Mouse (Mus musculus) cerebellum, adult 8-10 months (tissue): ENCODE measurements at regions not wholly inside any gene's neighbourhood (a gene's known extent, or its start where the extent isn't known, plus 50 kb on each side); places are given as distances from the start of the nearest gene placed in this dataset.

Experiments used
- DNase-seq: peaks from one replicate; pipeline ENCODE4 v3.0.0; 2022

DNA sequence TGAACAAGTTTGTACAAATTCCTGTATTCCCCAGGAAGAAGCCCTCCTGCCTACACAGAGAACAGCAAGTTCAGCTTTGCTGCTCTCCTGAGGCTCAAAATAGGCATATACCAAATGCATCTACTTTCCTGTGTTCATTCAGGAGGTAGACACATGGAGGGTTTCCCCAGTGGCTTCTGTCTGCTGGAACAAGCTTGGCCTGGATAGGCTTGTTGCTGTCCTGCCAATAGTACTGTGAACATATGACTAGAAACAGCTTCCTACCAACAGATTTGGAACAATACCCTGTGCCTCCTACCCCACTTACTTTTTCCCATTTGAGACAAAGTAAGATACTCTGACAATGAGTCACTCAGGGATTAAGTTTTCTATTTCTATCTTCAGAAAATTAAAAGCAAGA, 93.8 kb upstream of the Wdpcp start:
- DNase-seq, result no peak

DNA sequence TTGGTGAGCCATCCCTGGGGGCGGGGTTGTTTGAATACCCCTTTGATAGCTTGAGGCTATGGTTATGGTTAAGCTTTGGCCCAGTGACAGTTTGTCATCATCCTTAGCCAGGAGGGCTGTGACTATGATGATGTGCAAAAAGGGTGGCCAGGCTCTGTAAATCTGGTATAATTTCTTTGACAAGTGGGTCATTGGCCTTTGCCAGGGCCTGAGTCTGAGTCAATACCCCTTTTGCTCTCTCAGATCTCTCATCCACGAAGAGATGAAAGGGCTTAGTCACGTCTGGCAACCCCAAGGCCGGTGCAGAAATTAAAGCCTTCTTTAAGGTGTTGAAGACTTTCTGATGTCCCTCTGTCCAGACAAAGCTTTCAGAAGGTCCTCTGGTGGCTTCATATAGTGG, 99.7 kb upstream of the Ugp2 start:
- DNase-seq, result no peak

DNA sequence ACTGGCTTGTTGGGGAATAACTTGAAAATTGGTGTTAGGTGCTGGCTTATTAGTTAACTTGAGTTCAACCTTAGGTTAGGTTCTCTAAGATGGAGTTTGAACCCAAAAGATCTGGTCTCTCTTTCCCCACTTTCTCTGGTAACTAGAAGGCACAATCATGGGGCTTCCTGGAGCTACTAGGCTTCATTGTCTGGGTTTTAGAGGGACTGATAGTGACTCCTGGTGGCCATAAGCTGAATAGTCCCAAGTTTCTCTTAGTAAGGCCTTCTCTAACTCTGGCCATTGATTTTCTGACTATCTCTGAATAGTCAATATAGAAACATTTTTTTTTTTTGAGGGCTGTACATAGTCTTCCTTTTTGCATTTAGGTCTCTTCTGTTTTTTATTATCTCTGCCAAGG, 97.5 kb upstream of the Ugp2 start:
- no peak for DNase-seq

DNA sequence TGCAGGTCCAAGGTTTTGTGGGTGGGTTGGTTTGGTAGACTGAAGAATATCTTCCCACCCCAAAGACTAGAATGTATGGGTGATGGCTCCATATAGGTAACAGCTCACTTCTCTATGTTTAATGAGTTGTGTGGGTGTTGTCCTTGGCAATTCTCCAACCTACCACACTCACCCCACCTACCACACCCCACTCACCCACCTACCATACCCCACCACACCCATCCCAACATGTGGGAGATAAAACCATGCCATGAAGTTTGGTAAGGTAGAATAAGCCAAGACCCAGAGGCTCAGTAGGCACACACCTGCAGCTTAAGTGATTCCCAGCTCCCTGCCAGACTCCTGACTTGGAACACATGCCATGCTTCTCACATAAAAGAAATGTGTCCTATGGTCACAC, 89.0 kb upstream of the Ugp2 start:
- no peak for DNase-seq

DNA sequence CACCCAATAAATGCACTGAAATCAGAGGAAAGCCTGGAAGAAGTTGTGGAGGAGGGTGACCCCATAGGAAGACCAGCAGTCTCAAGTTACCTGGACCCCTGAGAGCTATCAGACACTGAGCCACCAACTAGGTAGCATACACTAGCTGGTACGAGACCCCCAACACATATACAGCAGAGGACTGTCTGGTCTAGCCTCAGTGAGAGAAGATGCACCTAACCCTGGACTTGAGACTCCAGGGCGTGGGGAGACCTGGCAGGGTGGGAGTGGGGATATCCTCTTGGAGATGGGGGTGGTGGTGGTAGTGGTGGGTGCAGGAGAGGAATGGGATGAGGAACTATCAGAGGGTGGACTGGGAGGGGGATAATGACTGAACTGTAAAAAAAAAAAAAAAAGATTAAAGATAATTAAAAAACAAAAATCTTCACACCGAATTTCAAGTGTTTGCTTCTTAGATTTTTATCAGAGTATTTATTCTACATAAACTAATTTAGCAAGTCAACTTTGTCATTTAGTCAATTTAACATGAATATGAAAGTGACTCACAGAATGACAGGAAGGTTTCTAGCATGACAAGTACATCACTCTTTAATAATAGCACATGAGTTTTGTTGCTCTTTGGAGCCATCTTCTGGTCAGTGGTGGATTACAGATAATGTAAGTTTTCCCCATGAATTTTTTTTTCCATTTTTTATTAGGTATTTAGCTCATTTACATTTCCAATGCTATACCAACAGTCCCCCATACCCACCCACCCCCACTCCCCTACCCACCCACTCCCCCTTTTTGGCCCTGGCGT, 82.5 kb upstream of the Ugp2 start:
- DNase-seq, result peak; percentile 18

DNA sequence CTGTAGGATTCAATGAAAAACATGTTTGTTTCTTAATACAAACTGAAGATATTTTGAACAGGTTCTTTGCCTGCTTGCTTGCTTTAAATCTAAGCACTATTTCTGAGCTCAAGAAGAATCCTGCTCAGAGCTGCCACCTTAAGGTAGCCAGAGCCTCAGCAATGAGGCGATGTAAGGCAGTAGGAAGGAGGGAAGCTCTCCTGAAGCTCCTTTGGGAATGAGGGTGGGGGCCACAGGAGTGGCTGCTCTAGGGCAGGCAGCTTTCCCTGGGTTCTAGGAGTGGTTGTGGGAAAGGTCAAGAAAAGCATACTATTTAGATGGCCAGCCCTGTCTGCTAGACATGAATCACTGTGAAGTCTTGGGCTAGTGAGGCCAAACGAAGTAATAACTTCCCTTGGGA, 62.7 kb upstream of the Ugp2 start:
- no peak for DNase-seq

DNA sequence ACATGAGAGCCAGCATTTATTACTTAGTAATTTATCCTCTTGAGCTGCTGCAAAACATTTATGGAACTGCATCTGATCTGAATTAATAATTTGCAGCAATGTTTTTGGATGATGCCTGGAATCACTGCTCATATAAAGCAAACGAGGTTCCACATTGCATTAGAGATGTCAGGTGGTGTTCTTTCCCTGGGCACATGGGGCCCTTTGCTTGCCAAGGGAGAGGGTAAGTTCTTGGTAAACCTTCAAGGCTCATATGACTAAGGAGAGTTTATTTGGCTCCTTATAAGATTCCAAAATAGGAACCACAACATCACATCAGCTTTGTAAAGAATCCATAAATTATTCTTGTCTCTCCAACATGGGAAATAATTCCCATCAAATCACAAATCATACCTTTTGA, 59.0 kb upstream of the Ugp2 start:
- no peak for DNase-seq

DNA sequence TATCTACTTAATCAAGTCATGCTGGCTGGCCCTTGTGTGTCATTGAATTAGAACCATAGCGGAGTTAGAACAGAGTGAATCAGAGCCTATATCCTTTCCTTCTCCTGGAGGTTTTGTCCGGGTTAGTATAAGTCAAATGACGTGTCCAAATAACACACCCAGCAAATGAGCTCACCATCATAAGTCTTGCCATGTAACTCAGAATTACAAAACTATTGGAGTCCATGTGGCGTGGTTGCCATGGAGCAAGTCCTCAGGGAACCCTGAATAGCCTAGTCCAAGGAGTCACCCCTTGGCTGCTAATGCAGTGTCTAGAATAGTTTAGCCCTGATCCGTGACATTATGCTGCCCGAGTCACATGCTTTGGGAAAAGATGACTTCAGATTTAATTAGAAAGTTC, 57.7 kb upstream of the Ugp2 start:
- DNase-seq, result no peak

DNA sequence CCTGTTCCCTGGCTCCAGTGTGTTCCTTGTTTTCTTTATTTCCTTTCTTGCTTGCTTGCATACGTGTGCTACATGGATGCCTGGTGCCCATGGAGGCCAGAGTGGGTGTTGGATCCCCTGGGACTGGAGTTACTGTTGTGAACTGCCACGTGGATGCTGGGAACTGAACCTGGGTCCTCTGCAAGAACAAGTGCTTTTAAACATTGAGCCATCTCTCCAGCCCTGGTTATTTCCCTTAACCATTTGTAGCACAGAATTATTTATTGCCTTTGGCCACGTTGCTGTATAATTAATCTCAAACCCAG, 57.0 kb upstream of the Ugp2 start:
- no peak for DNase-seq

DNA sequence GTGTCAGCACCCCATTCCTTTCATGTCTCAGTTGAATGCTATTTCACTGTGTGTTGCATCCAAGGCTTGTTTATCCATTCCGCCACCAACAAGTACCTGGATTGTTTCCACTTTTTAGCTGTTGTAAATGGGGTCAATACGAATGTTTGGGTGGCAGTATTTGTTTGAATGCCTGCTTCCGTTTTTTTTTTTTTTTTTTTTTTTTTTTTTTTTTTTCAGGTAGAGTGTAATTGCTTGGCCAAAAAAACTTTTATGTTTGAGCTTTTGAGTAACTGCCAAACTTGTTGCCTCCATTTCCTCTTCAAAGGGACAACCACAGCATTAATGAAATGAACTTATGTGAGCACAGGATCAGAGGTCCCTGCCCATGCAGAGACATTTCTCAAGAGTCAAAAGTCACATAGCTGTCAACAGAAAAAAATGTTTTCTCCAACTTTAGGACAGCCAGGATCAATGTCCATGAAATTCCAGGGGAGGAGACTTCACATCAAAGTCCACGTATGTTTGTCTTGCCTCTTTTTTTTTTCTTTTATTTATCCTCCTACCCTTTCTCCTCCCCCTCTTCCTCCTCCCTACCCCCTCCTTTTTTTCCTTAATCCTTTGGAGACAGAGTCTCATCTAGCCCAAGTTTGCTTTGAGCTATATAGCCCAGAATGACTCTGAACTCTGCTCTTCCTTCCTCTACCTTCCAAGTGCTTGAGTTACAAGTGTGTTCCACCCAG, 56.5 kb upstream of the Ugp2 start:
- DNase-seq, result no peak

DNA sequence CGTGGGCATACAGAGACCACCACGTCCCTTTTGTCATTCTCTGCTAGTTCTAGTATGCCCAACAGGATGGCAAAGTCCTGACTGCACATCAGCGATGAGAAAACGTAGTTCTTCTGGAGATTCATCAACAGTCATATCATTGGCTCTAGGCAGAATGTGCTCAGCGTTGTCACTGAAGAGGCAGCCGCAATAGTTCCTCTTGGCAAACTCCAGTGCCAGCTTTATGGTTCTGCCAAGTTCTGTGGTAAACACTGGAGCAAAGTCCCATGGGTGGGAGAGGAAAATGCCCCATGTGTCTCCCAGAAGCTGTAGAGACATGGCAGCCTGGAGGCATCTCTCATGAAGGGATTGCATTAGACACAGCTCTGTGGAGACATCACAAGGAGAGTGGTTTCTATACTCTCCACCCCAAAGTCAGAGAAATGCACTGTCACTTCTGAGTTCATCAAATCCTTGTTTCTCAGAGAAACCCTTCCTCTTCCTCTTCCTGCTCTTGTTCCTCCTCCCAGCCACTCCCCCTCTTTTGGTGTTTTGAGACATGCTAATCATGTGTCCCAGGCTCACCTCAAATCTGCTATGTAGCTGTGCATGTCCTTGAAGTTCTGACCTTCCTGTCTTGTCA, 54.6 kb upstream of the Ugp2 start:
- DNase-seq, result no peak

DNA sequence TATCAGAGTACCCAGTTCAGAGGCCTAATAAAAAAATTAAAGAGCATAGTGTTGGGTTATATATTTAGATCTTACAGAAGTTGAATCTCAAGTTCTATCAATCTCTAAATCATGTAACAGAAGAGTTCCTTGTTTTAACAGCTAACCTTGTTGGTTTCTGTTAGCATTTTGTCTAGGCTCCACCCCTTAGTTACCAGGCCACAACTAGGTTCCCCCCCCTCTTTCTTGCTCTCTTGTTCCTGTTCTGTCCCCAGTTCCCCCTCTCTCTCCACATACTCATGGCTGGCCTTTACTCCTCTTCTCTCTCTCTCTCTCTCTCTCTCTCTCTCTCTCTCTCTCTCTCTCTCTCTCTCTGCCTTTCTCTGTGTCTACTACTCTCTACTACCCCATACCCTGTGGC, 53.3 kb upstream of the Ugp2 start:
- DNase-seq, result no peak

DNA sequence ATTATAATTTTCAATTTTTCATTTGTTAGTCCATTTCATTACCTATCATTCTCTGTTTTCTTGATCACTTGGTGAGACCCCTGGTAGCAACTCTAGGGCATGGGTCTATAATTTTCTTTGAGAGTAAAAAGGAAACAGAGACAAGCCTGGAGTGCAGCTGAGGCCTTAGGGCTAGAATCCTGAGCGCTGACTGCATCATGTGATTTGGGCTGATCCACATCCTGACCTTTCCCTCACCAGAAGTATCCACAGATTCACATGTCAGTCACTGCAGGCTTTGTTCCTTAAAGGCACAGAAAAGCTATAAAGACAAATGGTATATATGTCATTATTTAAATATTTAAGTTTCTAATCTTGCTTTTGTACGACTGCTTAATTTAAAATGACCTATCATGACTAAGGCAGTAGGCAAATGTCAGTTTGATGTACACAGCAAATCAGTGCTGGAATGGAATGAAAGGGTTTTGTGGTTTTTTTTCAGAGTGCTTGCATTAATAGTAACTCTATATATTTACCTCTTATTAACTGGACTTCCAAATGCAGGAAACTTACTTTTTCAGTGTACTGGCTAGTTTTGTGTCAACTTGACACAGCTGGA, 51.4 kb upstream of the Ugp2 start:
- no peak for DNase-seq
